Mouse (Mus musculus) hindbrain, embryonic 10.5 days (tissue): ENCODE measurements at regions not wholly inside any gene's neighbourhood (a gene's known extent, or its start where the extent isn't known, plus 50 kb on each side); places are given as distances from the start of the nearest gene placed in this dataset.
"Not testable (repeated sequence)": the region's sequence is repeated elsewhere in the genome, so short reads cannot be mapped to it uniquely, and the experiment has no call there.

Source experiments
- DNase-seq: peaks from one replicate; pipeline ENCODE4 v3.0.0-alpha.2; 2017; ENCODE audit warnings: low spot score
- H3K27ac ChIP-seq: fragments of 300-500 bp; sonication (generic); 2 replicates; pipeline ENCODE4 v1.5.1; 2016; ENCODE audit warnings: mild to moderate bottlenecking, moderate library complexity
- H3K27me3 ChIP-seq: fragments of 300-500 bp; sonication (generic); 2 replicates; pipeline ENCODE4 v1.6.1; 2016; ENCODE audit warnings: mild to moderate bottlenecking; ENCODE audit not compliant: poor library complexity, insufficient read depth, severe bottlenecking
- H3K36me3 ChIP-seq: fragments of 300-500 bp; sonication (generic); 2 replicates; pipeline ENCODE4 v1.6.1; 2016; ENCODE audit warnings: mild to moderate bottlenecking, moderate library complexity
- H3K4me1 ChIP-seq: fragments of 300-500 bp; sonication (generic); replicated peaks from 2 replicates; pipeline ENCODE4 v1.6.1; 2016; ENCODE audit warnings: mild to moderate bottlenecking
- H3K4me3 ChIP-seq: fragments of 300-500 bp; sonication (generic); 2 replicates; pipeline ENCODE4 v1.5.1; 2016; ENCODE audit warnings: mild to moderate bottlenecking, moderate library complexity
- H3K9me3 ChIP-seq: fragments of 300-500 bp; sonication (generic); 2 replicates; pipeline ENCODE4 v1.6.1; 2016; ENCODE audit warnings: mild to moderate bottlenecking, moderate library complexity
- WGBS: fragments of 180-500 bp; shearing (Covaris S2); methylation state at CpG from one replicate; pipeline ENCODE4 v1.1.7; 2016; 5-methylcytosine and 5-hydroxymethylcytosine counted together

GRCm38 (mm10) chr5:148689297-148689696, 136.7 kb upstream of the Ubl3 start:
- no peak for DNase-seq
- Histone ChIP-seq H3K27me3 (no peaks in the 10 kb centered on the region), H3K27ac (peak overlapping the region; percentile 62), H3K4me1 (peaks cover 22% of the 10 kb centered on the region), H3K36me3 (no peaks in the 10 kb centered on the region), H3K4me3 (no peak overlapping the region), H3K9me3 (no peaks in the 10 kb centered on the region)
- 90% methylated on average over 9 of the region's 9 CpGs for WGBS

- DNase-seq = no peak
- no peak overlapping the region for H3K4me3 ChIP-seq
- H3K36me3 ChIP-seq = no peaks in the 10 kb centered on the region
- H3K4me1 ChIP-seq = peaks cover 15% of the 10 kb centered on the region
- 88% methylated on average over 8 of the region's 8 CpGs for WGBS
- H3K27ac ChIP-seq = no peak overlapping the region
- H3K9me3 ChIP-seq = no peaks in the 10 kb centered on the region
- no peaks in the 10 kb centered on the region for H3K27me3 ChIP-seq
Measured at GRCm38 (mm10) chr5:148688501-148688900, 135.9 kb upstream of the Ubl3 start.

- H3K9me3 ChIP-seq = no peaks in the 10 kb centered on the region
- no peak overlapping the region for H3K27ac ChIP-seq
- no peak overlapping the region for H3K4me3 ChIP-seq
- DNase-seq = no peak
- H3K4me1 ChIP-seq = peaks cover 11% of the 10 kb centered on the region
- H3K27me3 ChIP-seq = no peaks in the 10 kb centered on the region
- H3K36me3 ChIP-seq = no peaks in the 10 kb centered on the region
- WGBS = 82% methylated on average over 3 of the region's 3 CpGs
Measured at GRCm38 (mm10) chr5:148687827-148688226, 135.2 kb upstream of the Ubl3 start.

DNA sequence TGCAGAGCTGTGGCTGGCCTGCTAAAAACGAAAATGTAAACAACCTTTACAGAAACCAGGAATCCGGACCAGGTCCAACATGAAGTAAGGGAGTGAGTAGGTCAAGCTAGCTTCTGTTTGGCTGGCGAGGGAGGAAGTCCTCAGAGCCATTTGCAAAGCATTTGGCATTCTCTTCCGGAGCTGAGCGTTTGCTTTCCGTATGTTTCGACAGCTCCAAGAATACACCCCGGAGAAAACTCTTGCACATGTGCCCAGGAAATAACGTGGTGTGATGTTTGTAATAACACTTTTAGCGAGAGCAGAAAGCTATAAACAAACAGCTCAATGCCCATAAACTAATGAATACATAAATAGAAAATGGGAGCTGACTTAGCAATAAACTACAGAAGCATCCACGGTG, 131.6 kb upstream of the Ubl3 start:
- no peak overlapping the region for H3K4me3 ChIP-seq
- H3K27me3 ChIP-seq = no peaks in the 10 kb centered on the region
- DNase-seq = no peak
- H3K27ac ChIP-seq = no peak overlapping the region
- H3K9me3 ChIP-seq = no peaks in the 10 kb centered on the region
- H3K4me1 ChIP-seq = no peaks in the 10 kb centered on the region
- no peaks in the 10 kb centered on the region for H3K36me3 ChIP-seq
- WGBS = 88% methylated on average over 11 of the region's 11 CpGs

- no peak for DNase-seq
- no peak overlapping the region for H3K4me3 ChIP-seq
- H3K27ac ChIP-seq = no peak overlapping the region
- no peaks in the 10 kb centered on the region for H3K9me3 ChIP-seq
- H3K36me3 ChIP-seq = no peaks in the 10 kb centered on the region
- WGBS = 95% methylated on average over 6 of the region's 6 CpGs
- no peaks in the 10 kb centered on the region for H3K27me3 ChIP-seq
- H3K4me1 ChIP-seq = no peaks in the 10 kb centered on the region
Measured at GRCm38 (mm10) chr5:148682553-148682952, 130.0 kb upstream of the Ubl3 start.

DNA sequence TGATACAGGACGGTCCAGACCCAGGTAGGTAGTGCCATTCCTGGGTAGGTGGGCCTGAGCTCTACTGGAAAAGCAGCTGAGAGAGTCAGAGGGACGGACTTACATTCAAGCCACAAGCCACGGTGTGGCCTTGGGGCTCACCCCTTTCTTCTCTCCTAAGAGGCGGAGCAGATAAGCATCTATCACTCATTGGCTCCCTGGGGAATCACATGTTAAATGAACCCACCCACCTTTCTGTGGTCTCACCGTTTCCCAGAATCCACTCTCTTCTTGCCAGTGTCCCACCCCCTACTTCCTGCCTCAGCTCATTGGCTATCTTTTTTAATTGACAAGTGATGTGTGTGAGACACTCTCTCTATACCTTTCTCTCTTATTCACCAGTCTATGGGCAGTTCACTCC, 127.8 kb upstream of the Ubl3 start:
- Histone ChIP-seq H3K4me3 (no peak overlapping the region), H3K36me3 (no peaks in the 10 kb centered on the region), H3K9me3 (0 out of 2 replicates have a peak, but pooled peaks cover 2% of the 10 kb centered on the region), H3K27me3 (no peaks in the 10 kb centered on the region), H3K4me1 (no peaks in the 10 kb centered on the region), H3K27ac (no peak overlapping the region)
- 84% methylated on average over 5 of the region's 5 CpGs for WGBS
- no peak for DNase-seq

DNA sequence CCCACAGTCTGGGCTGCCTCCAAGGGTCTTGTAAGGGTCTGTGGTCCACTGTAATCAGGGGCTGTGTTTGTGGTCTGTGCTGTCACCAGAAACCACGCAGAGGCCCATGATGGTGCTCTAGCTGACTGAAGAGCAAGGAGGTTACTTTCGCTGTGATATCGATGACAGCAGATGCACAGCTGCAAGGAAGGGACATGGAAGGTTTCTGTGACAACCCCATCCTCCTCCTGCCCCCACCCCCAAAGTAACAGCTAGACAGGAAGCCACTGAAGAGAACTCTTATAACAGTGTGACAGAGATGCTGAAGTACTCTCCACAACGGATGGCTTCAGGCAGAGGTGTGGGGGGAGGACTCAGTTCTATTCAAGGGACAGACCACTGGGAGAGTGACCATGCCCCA, 127.0 kb upstream of the Ubl3 start:
- no peaks in the 10 kb centered on the region for H3K27me3 ChIP-seq
- no peaks in the 10 kb centered on the region for H3K4me1 ChIP-seq
- H3K36me3 ChIP-seq = no peaks in the 10 kb centered on the region
- DNase-seq = no peak
- 0 out of 2 replicates have a peak, but pooled peaks cover 2% of the 10 kb centered on the region for H3K9me3 ChIP-seq
- no peak overlapping the region for H3K27ac ChIP-seq
- H3K4me3 ChIP-seq = no peak overlapping the region
- 95% methylated on average over 4 of the region's 4 CpGs for WGBS

GRCm38 (mm10) chr5:148678285-148678937, 125.8 kb upstream of the Ubl3 start:
- H3K36me3 ChIP-seq, H3K9me3 ChIP-seq, H3K4me1 ChIP-seq, H3K27me3 ChIP-seq, DNase-seq, H3K4me3 ChIP-seq, H3K27ac ChIP-seq: not testable (repeated sequence)
- WGBS = 94% methylated on average over 12 of the region's 12 CpGs

GRCm38 (mm10) chr5:148674281-148674680, 121.7 kb upstream of the Ubl3 start:
- Histone ChIP-seq H3K4me3 (no peak overlapping the region), H3K27ac (no peak overlapping the region), H3K9me3 (peaks cover 7% of the 10 kb centered on the region; the same call in 1 of the 2 replicates), H3K4me1 (peaks cover 3% of the 10 kb centered on the region; the same call in 1 of the 2 replicates), H3K36me3 (no peaks in the 10 kb centered on the region), H3K27me3 (no peaks in the 10 kb centered on the region)
- no peak for DNase-seq
- WGBS = 87% methylated on average over 12 of the region's 12 CpGs

DNA sequence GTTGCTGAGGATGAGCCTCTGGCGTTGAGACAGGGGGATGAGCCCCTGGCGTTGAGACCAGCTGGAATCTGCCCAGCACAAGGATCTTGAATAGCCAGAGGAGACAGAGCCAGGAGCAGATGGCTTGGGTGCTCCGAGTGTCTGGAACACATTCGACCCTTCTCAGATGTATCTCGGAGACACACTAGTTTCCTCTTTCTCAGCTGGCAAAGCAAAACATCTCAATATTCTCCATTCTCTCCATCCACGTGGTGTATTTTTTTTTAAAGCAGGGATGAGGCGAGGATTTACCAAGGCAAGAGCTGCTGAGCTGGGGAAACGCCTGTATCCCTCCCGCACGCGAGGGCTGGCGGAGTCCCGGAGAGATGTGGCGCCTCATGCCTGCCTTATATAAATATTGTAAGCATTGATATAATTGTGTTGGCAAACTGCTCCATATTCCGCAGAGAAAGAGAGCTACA, 109.7 kb upstream of the Ubl3 start:
- WGBS = 85% methylated on average over 15 of the region's 15 CpGs
- no peak for DNase-seq
- Histone ChIP-seq H3K36me3 (0 out of 2 replicates have a peak, but pooled peaks cover 3% of the 10 kb centered on the region), H3K4me3 (no peak overlapping the region), H3K4me1 (peaks cover 11% of the 10 kb centered on the region; the same call in 1 of the 2 replicates), H3K27ac (0 out of 2 replicates have a peak overlapping the region, but pooled peaks have one; percentile 16), H3K27me3 (no peaks in the 10 kb centered on the region), H3K9me3 (peaks cover 11% of the 10 kb centered on the region)

DNA sequence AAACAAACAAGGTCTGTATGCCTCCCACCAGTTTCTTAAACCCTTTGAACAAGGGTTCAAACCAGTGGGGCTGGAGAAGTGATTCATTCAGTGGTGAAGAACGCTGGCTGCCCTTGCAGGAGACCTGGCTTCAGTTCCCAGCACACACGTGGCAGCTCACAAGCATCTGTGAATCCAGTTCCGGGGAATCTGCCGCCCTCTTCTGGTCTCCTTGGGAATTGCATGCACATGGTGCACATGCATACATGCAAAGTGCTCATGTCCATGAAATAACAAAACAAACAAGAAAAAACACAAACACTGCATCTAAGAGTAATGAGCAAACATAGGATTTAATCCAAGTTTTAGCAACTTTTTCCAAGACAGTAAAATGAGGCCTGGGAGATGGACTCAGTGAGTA, 108.5 kb upstream of the Ubl3 start:
- peaks cover 11% of the 10 kb centered on the region for H3K9me3 ChIP-seq
- no peak overlapping the region for H3K27ac ChIP-seq
- H3K36me3 ChIP-seq = 0 out of 2 replicates have a peak, but pooled peaks cover 3% of the 10 kb centered on the region
- DNase-seq = no peak
- no peaks in the 10 kb centered on the region for H3K27me3 ChIP-seq
- 0 out of 2 replicates have a peak, but pooled peaks cover 5% of the 10 kb centered on the region for H3K4me1 ChIP-seq
- H3K4me3 ChIP-seq = no peak overlapping the region
- WGBS = 88% methylated on average over 4 of the region's 4 CpGs

DNA sequence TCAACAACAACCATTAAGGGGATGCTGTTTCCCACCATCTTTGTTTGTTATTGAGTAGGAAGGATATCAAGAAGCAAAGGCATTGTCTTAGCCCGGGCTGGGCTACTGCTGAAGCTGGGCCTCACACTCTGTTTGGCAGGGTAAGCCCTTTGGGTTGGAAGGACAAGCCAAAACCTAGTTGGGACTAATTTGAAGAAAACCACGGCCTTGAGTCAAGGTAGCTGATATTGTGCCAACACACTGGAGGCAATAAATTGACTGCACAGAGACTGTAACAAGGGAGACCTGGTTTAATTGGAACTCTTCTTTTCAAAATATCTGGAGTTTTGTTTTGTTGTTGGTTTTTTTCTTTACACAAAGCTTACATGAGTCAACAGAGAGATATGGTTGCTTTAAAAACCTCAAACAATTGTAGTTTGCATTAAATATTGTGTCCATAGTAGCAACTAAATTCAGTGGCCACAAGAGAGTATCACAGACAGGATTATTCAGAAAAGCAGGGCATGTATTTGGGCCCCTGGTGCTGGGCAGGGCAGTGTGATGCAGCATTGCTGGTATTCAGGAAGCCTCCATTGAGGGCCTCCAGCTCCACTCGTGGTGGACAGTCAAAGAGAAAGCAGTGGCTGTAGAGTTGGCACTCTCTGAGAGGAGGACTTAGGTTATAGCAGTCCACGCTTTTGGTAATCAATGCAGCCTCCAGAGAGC, 105.5 kb upstream of the Ubl3 start:
- no peak overlapping the region for H3K4me3 ChIP-seq
- peaks cover 11% of the 10 kb centered on the region for H3K9me3 ChIP-seq
- peaks cover 6% of the 10 kb centered on the region; the same call in 1 of the 2 replicates for H3K4me1 ChIP-seq
- 84% methylated on average over 4 of the region's 4 CpGs for whole genome bisulfite sequencing
- H3K27ac ChIP-seq = no peak overlapping the region
- no peaks in the 10 kb centered on the region for H3K27me3 ChIP-seq
- 0 out of 2 replicates have a peak, but pooled peaks cover 3% of the 10 kb centered on the region for H3K36me3 ChIP-seq
- no peak for DNase-seq

DNA sequence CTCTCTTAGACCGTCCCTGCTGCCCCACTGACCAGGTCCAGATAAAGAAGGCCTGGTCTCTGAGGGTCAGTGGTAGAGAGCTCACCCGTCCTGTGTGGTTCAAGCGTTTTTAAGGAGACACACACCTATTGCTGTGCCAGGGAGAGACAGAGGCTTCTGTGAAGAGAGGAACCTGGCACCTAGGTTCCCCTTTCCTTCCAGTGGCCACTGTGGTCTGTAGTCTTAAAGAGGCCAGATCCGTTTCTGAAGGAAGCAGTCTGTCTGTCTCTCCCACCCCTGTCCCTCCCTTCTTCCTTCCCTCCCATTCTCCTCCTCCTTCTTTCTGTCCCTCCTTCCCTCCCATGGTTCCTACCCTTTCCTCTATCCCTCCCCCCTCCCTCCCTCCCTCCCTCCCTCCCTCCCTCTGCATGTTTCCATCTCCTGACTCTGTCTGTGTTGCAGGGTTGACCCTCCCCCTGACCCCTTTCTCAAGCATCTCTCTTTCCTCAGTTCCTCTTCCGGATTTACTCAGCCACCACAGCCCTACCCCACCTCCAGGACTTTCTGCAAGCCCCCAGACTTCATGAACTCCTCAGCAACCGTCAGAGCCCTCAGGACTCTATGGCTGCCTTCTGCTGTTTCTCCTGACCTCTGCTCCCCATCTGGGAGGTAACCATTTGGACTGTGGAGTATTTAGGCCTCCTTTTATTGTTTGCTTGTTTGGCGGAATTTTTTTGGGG, 100.1 kb upstream of the Ubl3 start:
- Histone ChIP-seq H3K4me1 (peaks cover 16% of the 10 kb centered on the region; the same call in 1 of the 2 replicates), H3K36me3 (no peaks in the 10 kb centered on the region), H3K27ac (peak overlapping the region; percentile 46), H3K9me3 (no peaks in the 10 kb centered on the region), H3K27me3 (no peaks in the 10 kb centered on the region), H3K4me3 (no peak overlapping the region)
- no peak for DNase-seq
- 59% methylated on average over 7 of the region's 7 CpGs for WGBS
